Mouse (Mus musculus): ENCODE data around the gene Tmem252. TPM values are rescaled to one million over a fixed set of nuclear protein-coding genes. Genes with fewer than 3 reads are reported as not detected.
A peak's percentile ranks its signal among the peaks of the same experiment; 100 is the strongest.

The Tmem252 gene
- polyA plus RNA-seq, 1 experiment from 2014 or later = 9.3 TPM

DNA sequence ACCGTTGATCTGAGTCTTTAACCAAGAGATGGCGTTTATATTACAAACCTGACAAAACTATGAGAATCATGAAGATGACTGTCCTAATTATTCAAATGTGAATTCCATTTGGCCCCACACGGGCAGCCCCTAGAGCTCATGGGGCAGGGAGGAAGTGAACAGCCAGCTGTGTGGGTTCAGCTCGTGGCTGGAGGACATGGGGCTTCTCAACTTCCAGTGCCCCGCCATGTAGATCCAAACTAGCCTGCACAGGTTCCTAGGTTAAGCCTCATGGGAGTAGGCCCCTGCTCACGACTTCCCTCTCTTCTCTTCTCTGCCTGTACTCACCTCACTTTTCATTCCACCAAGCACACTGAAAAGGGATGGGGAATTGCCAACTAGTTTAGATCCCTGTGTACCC is 14.5 kb downstream of the Tmem252 start:
- Histone ChIP-seq H3K36me3 (ENCODE audit: control insufficient read depth, insufficient read depth) (no peaks in the 10 kb centered on the region; the same call in 1 of the 2 replicates), H3K27me3 (replicated peaks; ENCODE audit: control insufficient read depth, insufficient read depth, low read length) (no peaks in the 10 kb centered on the region), H3K4me1 (replicated peaks; ENCODE audit: control insufficient read depth, insufficient read depth, low read length) (peaks cover 6% of the 10 kb centered on the region; the same call in 1 of the 2 replicates), H3K9me3 (ENCODE audit: control insufficient read depth) (no peaks in the 10 kb centered on the region), H3K9ac (ENCODE audit: low read depth, low read length) (no peak overlapping the region), H3K27ac (ENCODE audit: low read depth, low read length) (no peak overlapping the region), H3K4me3 (ENCODE audit: low read depth, low read length) (no peak overlapping the region), H3K4me2 (replicated peaks; ENCODE audit: low read depth) (no peak overlapping the region)
- ATAC-seq = no peak
- 86% methylated on average over 6 of the region's 6 CpGs for WGBS
- TF ChIP-seq CTCF (IDR thresholded peaks at IDR 0.05; ENCODE audit: low read depth) = no peak

DNA sequence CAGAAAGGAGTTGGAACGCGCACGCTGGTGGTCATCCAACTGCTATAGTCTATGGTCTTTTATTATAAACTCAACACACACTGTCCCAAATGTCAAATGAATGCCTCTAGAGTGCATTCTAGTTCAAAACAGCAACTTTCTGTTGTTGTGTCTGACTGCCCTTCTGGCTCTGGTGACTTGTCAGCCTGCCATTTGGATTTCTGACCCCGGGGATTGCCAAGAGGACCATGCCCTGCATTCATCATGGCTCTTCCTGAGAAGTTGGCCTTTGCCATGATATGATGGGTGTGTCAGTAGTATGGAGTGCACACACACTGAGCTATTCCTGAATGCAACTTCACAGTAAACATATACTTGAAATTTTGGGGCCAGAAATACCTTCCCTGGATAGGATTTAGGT is 15.7 kb downstream of the Tmem252 start:
- 91% methylated on average over 4 of the region's 4 CpGs for WGBS
- no peak for ATAC-seq
- TF ChIP-seq CTCF (IDR thresholded peaks at IDR 0.05; ENCODE audit: low read depth) = no peak
- H3K4me1 ChIP-seq (replicated peaks; ENCODE audit: control insufficient read depth, insufficient read depth, low read length) = peaks cover 3% of the 10 kb centered on the region; the same call in 1 of the 2 replicates
- no peak overlapping the region for H3K4me2 ChIP-seq (replicated peaks; ENCODE audit: low read depth)
- no peaks in the 10 kb centered on the region for H3K9me3 ChIP-seq (ENCODE audit: control insufficient read depth)
- H3K4me3 ChIP-seq (ENCODE audit: low read depth, low read length) = no peak overlapping the region
- H3K27ac ChIP-seq (ENCODE audit: low read depth, low read length) = no peak overlapping the region
- H3K27me3 ChIP-seq (replicated peaks; ENCODE audit: control insufficient read depth, insufficient read depth, low read length) = no peaks in the 10 kb centered on the region
- no peak overlapping the region for H3K9ac ChIP-seq (ENCODE audit: low read depth, low read length)
- no peaks in the 10 kb centered on the region; the same call in 1 of the 2 replicates for H3K36me3 ChIP-seq (ENCODE audit: control insufficient read depth, insufficient read depth)

DNA sequence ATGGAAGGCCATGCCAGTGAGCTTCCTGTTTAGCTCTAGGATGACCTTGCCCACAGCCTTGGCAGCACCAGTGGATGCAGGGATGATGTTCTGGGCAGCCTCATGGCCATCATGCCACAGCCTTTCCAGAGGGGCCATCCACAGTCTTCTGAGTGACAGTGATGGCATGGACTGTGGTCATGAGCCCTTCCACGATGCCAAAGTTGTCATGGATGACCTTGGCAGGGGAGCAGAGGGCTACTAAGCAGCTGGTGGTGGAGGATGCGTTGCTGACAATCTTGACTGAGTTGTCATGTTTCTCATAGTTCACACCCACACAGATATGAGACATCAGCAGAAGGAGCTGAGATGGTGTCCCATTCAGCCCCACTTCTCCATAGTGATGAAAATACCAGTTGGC is 18.9 kb downstream of the Tmem252 start:
- WGBS = 95% methylated on average over 2 of the region's 2 CpGs
- no peaks in the 10 kb centered on the region; the same call in 1 of the 2 replicates for H3K36me3 ChIP-seq (ENCODE audit: control insufficient read depth, insufficient read depth)
- no peak for TF ChIP-seq CTCF (IDR thresholded peaks at IDR 0.05; ENCODE audit: low read depth)
- no peak overlapping the region for H3K9ac ChIP-seq (ENCODE audit: low read depth, low read length)
- H3K27ac ChIP-seq (ENCODE audit: low read depth, low read length) = no peak overlapping the region
- no peak for ATAC-seq
- no peaks in the 10 kb centered on the region for H3K4me1 ChIP-seq (replicated peaks; ENCODE audit: control insufficient read depth, insufficient read depth, low read length)
- H3K4me3 ChIP-seq (ENCODE audit: low read depth, low read length) = no peak overlapping the region
- no peaks in the 10 kb centered on the region for H3K27me3 ChIP-seq (replicated peaks; ENCODE audit: control insufficient read depth, insufficient read depth, low read length)
- H3K9me3 ChIP-seq (ENCODE audit: control insufficient read depth) = no peaks in the 10 kb centered on the region
- no peak overlapping the region for H3K4me2 ChIP-seq (replicated peaks; ENCODE audit: low read depth)

DNA sequence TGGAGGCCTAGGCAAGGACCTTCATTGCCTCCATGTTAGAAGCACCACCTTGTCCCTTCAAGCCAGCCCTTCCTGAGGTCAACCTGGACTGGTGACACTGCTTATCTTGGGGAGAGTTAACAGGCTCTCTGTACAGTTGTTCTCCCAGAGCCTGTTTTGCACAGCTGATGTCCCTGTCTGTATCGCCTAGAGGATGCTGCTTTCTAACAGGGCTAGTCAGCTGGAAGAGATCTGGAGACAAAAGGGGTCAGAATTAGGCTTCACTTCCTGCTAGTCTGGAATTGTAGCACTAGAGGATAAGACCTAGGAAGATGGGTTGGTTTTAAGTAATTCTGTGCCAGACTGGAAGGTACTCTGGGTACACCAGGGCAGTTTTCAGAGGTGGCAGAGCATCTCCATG is 24.1 kb downstream of the Tmem252 start:
- no peak overlapping the region for H3K27ac ChIP-seq (ENCODE audit: low read depth, low read length)
- no peaks in the 10 kb centered on the region for H3K4me1 ChIP-seq (replicated peaks; ENCODE audit: control insufficient read depth, insufficient read depth, low read length)
- WGBS = 79% methylated on average over 1 of the region's 1 CpGs
- no peaks in the 10 kb centered on the region for H3K27me3 ChIP-seq (replicated peaks; ENCODE audit: control insufficient read depth, insufficient read depth, low read length)
- no peak overlapping the region for H3K4me3 ChIP-seq (ENCODE audit: low read depth, low read length)
- no peak for ATAC-seq
- no peak overlapping the region for H3K9ac ChIP-seq (ENCODE audit: low read depth, low read length)
- H3K4me2 ChIP-seq (replicated peaks; ENCODE audit: low read depth) = no peak overlapping the region
- no peak for TF ChIP-seq CTCF (IDR thresholded peaks at IDR 0.05; ENCODE audit: low read depth)
- no peaks in the 10 kb centered on the region for H3K9me3 ChIP-seq (ENCODE audit: control insufficient read depth)
- H3K36me3 ChIP-seq (ENCODE audit: control insufficient read depth, insufficient read depth) = no peaks in the 10 kb centered on the region

DNA sequence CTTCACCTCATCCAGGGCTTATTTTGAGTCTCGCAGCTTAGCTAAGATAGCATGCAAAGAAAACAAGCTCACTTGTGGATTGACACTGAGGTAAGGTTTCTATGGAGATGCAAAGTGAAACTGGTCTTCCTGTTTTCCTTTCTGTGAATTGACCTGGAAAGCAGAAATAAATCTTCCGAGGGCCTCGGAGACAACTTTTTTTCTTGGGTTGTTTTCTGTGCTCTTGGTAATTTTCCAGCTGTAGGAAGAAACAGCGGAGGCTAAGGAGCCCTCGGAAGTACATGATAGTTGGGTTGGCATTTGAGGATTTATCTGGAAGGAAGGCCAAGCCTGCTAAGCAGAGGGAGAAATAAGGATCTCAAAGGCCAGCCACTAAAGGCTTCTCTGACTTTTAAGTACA is 24.8 kb downstream of the Tmem252 start:
- no peaks in the 10 kb centered on the region for H3K36me3 ChIP-seq (ENCODE audit: control insufficient read depth, insufficient read depth)
- H3K27ac ChIP-seq (ENCODE audit: low read depth, low read length) = no peak overlapping the region
- H3K9me3 ChIP-seq (ENCODE audit: control insufficient read depth) = no peaks in the 10 kb centered on the region
- 51% methylated on average over 5 of the region's 5 CpGs for WGBS
- no peak for TF ChIP-seq CTCF (IDR thresholded peaks at IDR 0.05; ENCODE audit: low read depth)
- no peak overlapping the region for H3K4me3 ChIP-seq (ENCODE audit: low read depth, low read length)
- no peak overlapping the region for H3K4me2 ChIP-seq (replicated peaks; ENCODE audit: low read depth)
- no peaks in the 10 kb centered on the region for H3K4me1 ChIP-seq (replicated peaks; ENCODE audit: control insufficient read depth, insufficient read depth, low read length)
- no peak overlapping the region for H3K9ac ChIP-seq (ENCODE audit: low read depth, low read length)
- H3K27me3 ChIP-seq (replicated peaks; ENCODE audit: control insufficient read depth, insufficient read depth, low read length) = no peaks in the 10 kb centered on the region
- ATAC-seq = no peak

DNA sequence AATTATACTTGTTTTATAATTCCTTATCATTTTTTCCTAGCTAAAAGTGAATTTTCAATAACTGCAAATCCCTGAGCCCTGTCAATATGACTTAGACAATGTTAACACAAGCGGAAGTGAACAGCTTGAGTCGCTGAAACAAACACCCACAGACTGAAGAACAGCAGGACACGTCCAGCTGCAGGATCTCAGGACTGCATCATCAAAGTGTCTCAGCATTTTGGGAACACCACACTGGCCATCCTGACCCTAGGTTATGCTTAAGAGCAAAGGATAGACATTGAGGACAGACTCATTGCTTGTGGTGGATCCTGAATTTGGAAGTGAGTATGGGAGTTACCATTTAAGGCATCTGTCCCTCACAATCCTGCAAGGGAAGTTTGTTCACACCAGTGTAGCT is 25.4 kb downstream of the Tmem252 start:
- no peak overlapping the region for H3K4me3 ChIP-seq (ENCODE audit: low read depth, low read length)

DNA sequence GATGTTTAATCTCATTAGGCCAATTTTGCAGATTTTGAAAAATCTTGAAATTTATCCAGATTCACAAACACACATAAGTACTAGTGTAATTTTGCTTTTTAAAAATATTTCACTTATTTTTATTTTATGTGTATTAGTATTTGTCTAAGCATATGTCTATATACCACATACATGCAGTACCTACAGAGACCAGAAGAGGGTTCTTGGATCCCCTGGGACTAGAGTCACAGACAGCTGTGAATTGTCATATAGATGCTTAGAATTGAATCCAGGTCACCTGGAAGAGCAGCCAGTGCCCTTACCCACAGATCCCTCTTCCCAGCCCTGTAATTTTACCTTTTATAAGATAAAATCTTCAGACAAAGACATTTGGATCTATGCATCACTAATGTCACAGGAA is 26.1 kb downstream of the Tmem252 start:
- no peak for ATAC-seq
- TF ChIP-seq CTCF (IDR thresholded peaks at IDR 0.05; ENCODE audit: low read depth) = peak; percentile 58

More for the DNA sequence above, 25.4 kb downstream of the Tmem252 start:
- Histone ChIP-seq H3K4me2 (replicated peaks; ENCODE audit: low read depth) (no peak overlapping the region), H3K4me1 (replicated peaks; ENCODE audit: control insufficient read depth, insufficient read depth, low read length) (no peaks in the 10 kb centered on the region), H3K36me3 (ENCODE audit: control insufficient read depth, insufficient read depth) (no peaks in the 10 kb centered on the region), H3K9ac (ENCODE audit: low read depth, low read length) (no peak overlapping the region), H3K9me3 (ENCODE audit: control insufficient read depth) (no peaks in the 10 kb centered on the region), H3K27ac (ENCODE audit: low read depth, low read length) (no peak overlapping the region), H3K27me3 (replicated peaks; ENCODE audit: control insufficient read depth, insufficient read depth, low read length) (no peaks in the 10 kb centered on the region)
- ATAC-seq = no peak
- WGBS = 66% methylated on average over 3 of the region's 3 CpGs
- no peak for TF ChIP-seq CTCF (IDR thresholded peaks at IDR 0.05; ENCODE audit: low read depth)

More for the DNA sequence above, 26.1 kb downstream of the Tmem252 start:
- H3K4me2 ChIP-seq (replicated peaks; ENCODE audit: low read depth) = no peak overlapping the region
- no peaks in the 10 kb centered on the region for H3K27me3 ChIP-seq (replicated peaks; ENCODE audit: control insufficient read depth, insufficient read depth, low read length)
- H3K4me1 ChIP-seq (replicated peaks; ENCODE audit: control insufficient read depth, insufficient read depth, low read length) = no peaks in the 10 kb centered on the region
- no peak overlapping the region for H3K27ac ChIP-seq (ENCODE audit: low read depth, low read length)
- H3K36me3 ChIP-seq (ENCODE audit: control insufficient read depth, insufficient read depth) = no peaks in the 10 kb centered on the region
- no peaks in the 10 kb centered on the region for H3K9me3 ChIP-seq (ENCODE audit: control insufficient read depth)
- H3K9ac ChIP-seq (ENCODE audit: low read depth, low read length) = no peak overlapping the region
- no peak overlapping the region for H3K4me3 ChIP-seq (ENCODE audit: low read depth, low read length)

Measured in intestine, postnatal 0 days (tissue).